Mouse (Mus musculus): Measurements from ENCODE around the gene Dnase1l3.

DNA sequence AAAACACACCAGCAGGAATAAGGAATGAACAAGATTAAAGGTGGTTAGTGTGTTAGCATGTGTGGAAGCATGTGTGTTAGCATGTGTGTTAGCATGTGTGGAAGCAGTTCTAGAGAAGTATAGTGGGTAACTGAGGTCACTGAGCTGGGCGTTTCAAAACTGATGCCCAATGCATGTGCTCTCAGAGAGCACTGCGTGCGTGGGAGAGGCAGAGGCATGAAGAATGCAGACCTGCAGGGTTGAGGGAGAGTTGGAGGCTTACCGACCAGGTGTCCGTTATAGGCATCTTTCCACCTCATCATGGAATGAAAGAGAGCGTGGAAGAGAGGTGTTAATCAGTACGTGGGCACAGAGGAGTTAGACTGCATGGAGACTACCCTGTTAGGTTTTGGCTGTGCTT, 26.2 kb upstream of the Dnase1l3 start:
- TF ChIP-seq CTCF (IDR thresholded peaks at IDR 0.05): no peak
- no peak for TF ChIP-seq EP300 (IDR thresholded peaks at IDR 0.05; ENCODE audit: insufficient read depth, low read depth, low read length)
